13 mouse cellular contexts compared by ENCODE assay signal in genomic region chr11:80171884-80172283, GRCm38 (mm10). TPM values are rescaled to one million over a fixed set of nuclear protein-coding genes. Genes with fewer than 3 reads are reported as not detected.
DNase-seq lines count a peak whose midpoint lies in the region; ATAC-seq and TF ChIP-seq lines count a peak whose summit lies in the region.
"Had no signal": no experiment of that assay in that cellular context is flagged by ENCODE, and none has a peak within 500 bp of the region (broad histone marks: within the 10 kb centered on the region; RNA-seq: fewer than 3 reads in every experiment).

No protein-coding gene starts in this region.

- 70% methylated on average over 4 of the region's 4 CpGs for whole genome bisulfite sequencing in kidney, embryonic 14.5 days
- WGBS in intestine, postnatal 0 days: 44% methylated on average over 4 of the region's 4 CpGs
- WGBS in liver, embryonic 16.5 days (ENCODE audit: insufficient replicate concordance): 56% methylated on average over 4 of the region's 4 CpGs

- H3K9me3 ChIP-seq in kidney, embryonic 14.5 days (ENCODE audit: control insufficient read depth, low read length): no peaks in the 10 kb centered on the region
- no peaks in the 10 kb centered on the region for H3K9me3 ChIP-seq in intestine, postnatal 0 days (ENCODE audit: control insufficient read depth)
- H3K9me3 ChIP-seq in liver, embryonic 16.5 days (replicated peaks; ENCODE audit: control insufficient read depth, low read length): no peaks in the 10 kb centered on the region

- no peak overlapping the region for H3K9ac ChIP-seq in kidney, embryonic 14.5 days (ENCODE audit: low read depth, low read length)
- H3K9ac ChIP-seq in intestine, postnatal 0 days (ENCODE audit: low read depth, low read length): no peak overlapping the region
- H3K9ac ChIP-seq in liver, embryonic 16.5 days (ENCODE audit: low read depth, low read length): no peak overlapping the region

- intact Hi-C loops in left cerebral cortex, postnatal 14 days (cut with DNase I): no loop called here

- H3K27me3 ChIP-seq in kidney, embryonic 14.5 days (ENCODE audit: control insufficient read depth, insufficient read depth, low read length): no peaks in the 10 kb centered on the region
- no peaks in the 10 kb centered on the region for H3K27me3 ChIP-seq in intestine, postnatal 0 days (replicated peaks; ENCODE audit: control insufficient read depth, insufficient read depth, low read length)
- no peaks in the 10 kb centered on the region for H3K27me3 ChIP-seq in liver, embryonic 16.5 days (ENCODE audit: control insufficient read depth, insufficient read depth, low read depth, low read length)

- no peak for TF ChIP-seq CTCF in intestine, postnatal 0 days (IDR thresholded peaks at IDR 0.05; ENCODE audit: low read depth)

- peak; percentile 92 for DNase-seq in kidney, adult 11 months
- DNase-seq in NIH3T3 (ENCODE audit: low read depth): peak; percentile 35
- no peak for DNase-seq in urinary bladder, postnatal 10 days (ENCODE audit: low spot score)
- DNase-seq in cerebellum, postnatal 10 days: no peak
- DNase-seq in left cerebral cortex, postnatal 14 days (ENCODE audit: low spot score in 2 of 2): no peak
- DNase-seq: cerebellum, adult 2 months; heart, postnatal 4 days; lung, postnatal 4 days; thymus, postnatal 4 days had no signal

- H3K36me3 ChIP-seq in kidney, embryonic 14.5 days (ENCODE audit: control insufficient read depth, insufficient read depth, low read length): no peaks in the 10 kb centered on the region
- H3K36me3 ChIP-seq in intestine, postnatal 0 days (ENCODE audit: control insufficient read depth, insufficient read depth): 0 out of 2 replicates have a peak, but pooled peaks cover 2% of the 10 kb centered on the region
- H3K36me3 ChIP-seq in liver, embryonic 16.5 days (ENCODE audit: control insufficient read depth, insufficient read depth): no peaks in the 10 kb centered on the region

- no peak overlapping the region for H3K4me2 ChIP-seq in kidney, embryonic 14.5 days (replicated peaks; ENCODE audit: low read depth, low read length)
- H3K4me2 ChIP-seq in intestine, postnatal 0 days (replicated peaks; ENCODE audit: low read depth): no peak overlapping the region
- H3K4me2 ChIP-seq in liver, embryonic 16.5 days (ENCODE audit: low read depth, low read length): no peak overlapping the region

- no peak overlapping the region for H3K27ac ChIP-seq in kidney, embryonic 14.5 days (ENCODE audit: low read depth, low read length)
- peak overlapping the region; percentile 73 for H3K27ac ChIP-seq in intestine, postnatal 0 days (ENCODE audit: low read depth, low read length)
- peak overlapping the region; percentile 46; the same call in 1 of the 2 replicates for H3K27ac ChIP-seq in liver, embryonic 16.5 days (ENCODE audit: low read length)

- ATAC-seq in kidney, embryonic 14.5 days (ENCODE audit: low FRiP score, low TSS enrichment): no peak
- ATAC-seq in intestine, postnatal 0 days: peak; percentile 78
- ATAC-seq in liver, embryonic 16.5 days (ENCODE audit: low read depth): peak; percentile 75
- ATAC-seq: CD4-positive, CD25-positive, alpha-beta regulatory T cell, adult 4 months had no signal

- H3K4me1 ChIP-seq in kidney, embryonic 14.5 days (ENCODE audit: control insufficient read depth, insufficient read depth, low read length): no peaks in the 10 kb centered on the region
- H3K4me1 ChIP-seq in intestine, postnatal 0 days (replicated peaks; ENCODE audit: control insufficient read depth, insufficient read depth, low read length): no peaks in the 10 kb centered on the region
- peaks cover 4% of the 10 kb centered on the region; the same call in 1 of the 2 replicates for H3K4me1 ChIP-seq in liver, embryonic 16.5 days (ENCODE audit: control insufficient read depth, low read depth, low read length)

- H3K4me3 ChIP-seq in kidney, embryonic 14.5 days (ENCODE audit: low read length): no peak overlapping the region
- H3K4me3 ChIP-seq in intestine, postnatal 0 days (ENCODE audit: low read depth, low read length): no peak overlapping the region
- no peak overlapping the region for H3K4me3 ChIP-seq in liver, embryonic 16.5 days (ENCODE audit: low read depth, low read length)

RNA-seq across cellular contexts. Expression of gene Rnf135, which starts 11.8 kb away (rescaled TPM):
- polyA plus RNA-seq in kidney, embryonic 14.5 days (2014; fragmentation: Nextera tagmentation; extraction: Ambion mirVana): 6.4 and 8.0 TPM in 2 replicates
- 8.9 and 9.1 TPM in 2 replicates for polyA plus RNA-seq in intestine, postnatal 0 days (2015; fragmentation: Nextera tagmentation; extraction: Ambion mirVana)
- polyA plus RNA-seq in liver, embryonic 16.5 days (2015; fragmentation: Nextera tagmentation; extraction: Ambion mirVana): 4.8 and 5.4 TPM in 2 replicates
- 1 to 10 TPM; 2.9 to 4.3 TPM for total RNA-seq in left cerebral cortex, postnatal 14 days (2021)

RNA-seq across cellular contexts. Expression of gene Adap2, which starts 18.0 kb away (rescaled TPM):
- polyA plus RNA-seq in kidney, embryonic 14.5 days (2014; fragmentation: Nextera tagmentation; extraction: Ambion mirVana): 1.3 and 2.1 TPM in 2 replicates
- 11.7 and 11.9 TPM in 2 replicates for polyA plus RNA-seq in intestine, postnatal 0 days (2015; fragmentation: Nextera tagmentation; extraction: Ambion mirVana)
- polyA plus RNA-seq in liver, embryonic 16.5 days (2015; fragmentation: Nextera tagmentation; extraction: Ambion mirVana): 7.0 and 7.3 TPM in 2 replicates
- 10 to 100 TPM in 1 of 2 experiments, 1 to 10 TPM in 1; 8.3 to 10.2 TPM for total RNA-seq in left cerebral cortex, postnatal 14 days (2021)

RNA-seq across cellular contexts. Expression of gene Tefm, which starts 29.9 kb away (rescaled TPM):
- polyA plus RNA-seq in kidney, embryonic 14.5 days (2014; fragmentation: Nextera tagmentation; extraction: Ambion mirVana): 33.5 and 36.5 TPM in 2 replicates
- polyA plus RNA-seq in intestine, postnatal 0 days (2015; fragmentation: Nextera tagmentation; extraction: Ambion mirVana): 15.0 and 16.3 TPM in 2 replicates
- polyA plus RNA-seq in liver, embryonic 16.5 days (2015; fragmentation: Nextera tagmentation; extraction: Ambion mirVana): 11.4 and 13.4 TPM in 2 replicates
- 10 to 100 TPM in 1 of 2 experiments, 1 to 10 TPM in 1; 8.8 to 11.1 TPM for total RNA-seq in left cerebral cortex, postnatal 14 days (2021)

RNA-seq across cellular contexts. Expression of gene Rhot1, which starts 36.9 kb away (rescaled TPM):
- 38.3 and 66.8 TPM in 2 replicates for polyA plus RNA-seq in kidney, embryonic 14.5 days (2014; fragmentation: Nextera tagmentation; extraction: Ambion mirVana)
- 20.7 and 21.3 TPM in 2 replicates for polyA plus RNA-seq in intestine, postnatal 0 days (2015; fragmentation: Nextera tagmentation; extraction: Ambion mirVana)
- polyA plus RNA-seq in liver, embryonic 16.5 days (2015; fragmentation: Nextera tagmentation; extraction: Ambion mirVana): 19.6 and 20.2 TPM in 2 replicates
- 10 to 100 TPM; 69.9 to 72.3 TPM for total RNA-seq in left cerebral cortex, postnatal 14 days (2021)

Comparison
In these comparisons a context has a peak if more than half of its experiments do, and no peak if none do; other contexts are left out.
1. DNase-seq: peak in kidney, adult 11 months (single experiment) and NIH3T3 (single experiment); none in urinary bladder, postnatal 10 days (single experiment), cerebellum, postnatal 10 days (0 of 2) and left cerebral cortex, postnatal 14 days (0 of 2).